Mouse (Mus musculus) thymus, adult 2 months (tissue): ENCODE measurements around the gene Hspb7.

ENCODE experiments used
- CTCF ChIP-seq: fragments of 200-500 bp; IDR thresholded peaks from 2 replicates; pipeline ENCODE4 v1.5.1; 2012; ENCODE audit warnings: mild to moderate bottlenecking, control low read depth, low read length, moderate library complexity, borderline replicate concordance; ENCODE audit not compliant: control insufficient read depth, poor library complexity, insufficient read depth; ENCODE audit errors: extremely low read depth
- POLR2A ChIP-seq: fragments of 200-500 bp; IDR thresholded peaks from 2 replicates; pipeline ENCODE4 v1.6.1; 2012; ENCODE audit warnings: mild to moderate bottlenecking, low read length, control low read depth, moderate library complexity; ENCODE audit not compliant: control insufficient read depth, poor library complexity, insufficient read depth; ENCODE audit errors: extremely low read depth

DNA sequence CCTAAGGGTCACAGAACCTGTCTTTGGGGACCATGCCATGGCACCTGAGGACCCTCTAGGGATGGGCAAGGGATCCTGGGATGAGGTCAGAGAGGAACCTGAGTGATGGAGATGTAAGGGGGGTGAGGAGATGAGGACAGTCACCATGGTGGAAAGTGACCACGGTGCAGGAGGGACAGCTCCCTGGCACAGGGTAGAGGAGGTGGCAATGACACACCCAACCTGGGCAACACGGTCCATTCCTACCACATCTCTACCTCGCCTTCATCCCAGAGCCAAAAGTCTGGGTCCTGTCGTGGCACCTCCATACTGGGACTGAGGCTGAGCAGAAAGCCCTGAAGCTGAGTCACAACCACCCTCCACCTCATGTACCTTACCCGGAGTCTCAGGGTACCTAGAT is 2.3 kb downstream of the Hspb7 start:
- TF ChIP-seq POLR2A (no peak), CTCF (no peak)
